Mouse (Mus musculus): Measurements from ENCODE around the gene Slamf6.
A peak's percentile ranks its signal among the peaks of the same experiment; 100 is the strongest.

Gene Slamf6

DNA sequence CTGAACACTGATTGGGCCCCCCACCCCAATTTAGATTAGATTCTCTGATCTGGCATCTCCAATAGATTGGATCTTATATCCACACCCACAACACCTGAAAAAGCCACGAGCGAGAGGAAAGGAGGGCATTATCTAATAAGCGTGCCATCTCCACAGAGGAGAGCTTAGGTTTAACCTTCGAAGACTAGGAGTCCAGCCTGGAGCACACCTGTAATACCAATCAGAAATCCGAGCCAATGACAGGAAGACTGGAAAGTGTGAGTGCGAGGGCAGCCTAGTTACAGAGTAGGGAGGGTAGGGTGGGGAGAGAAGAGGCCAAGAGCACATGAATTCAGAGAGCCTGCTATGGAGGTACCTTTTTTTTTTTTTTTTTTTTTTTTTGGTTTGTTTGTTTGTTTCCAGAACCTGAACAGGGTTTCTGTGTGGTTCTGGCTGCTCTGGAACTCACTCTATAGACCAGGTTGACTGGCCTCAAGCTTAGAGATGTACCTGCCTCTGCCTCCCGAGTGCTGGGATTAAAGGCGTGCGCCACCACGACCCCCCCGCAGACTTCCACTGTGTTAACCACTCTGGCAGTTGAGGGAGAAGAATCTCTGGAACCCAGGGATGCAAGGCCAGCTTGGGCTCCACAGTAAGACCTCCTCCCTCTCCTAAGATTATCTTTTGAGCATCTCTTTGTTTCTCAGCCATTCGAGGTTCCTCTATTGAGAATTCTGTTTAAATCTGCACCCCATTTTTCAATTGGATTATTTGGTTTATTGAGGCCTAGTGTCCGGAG lies 81.7 kb downstream of the Slamf6 start:
- no peak for DNase-seq

DNA sequence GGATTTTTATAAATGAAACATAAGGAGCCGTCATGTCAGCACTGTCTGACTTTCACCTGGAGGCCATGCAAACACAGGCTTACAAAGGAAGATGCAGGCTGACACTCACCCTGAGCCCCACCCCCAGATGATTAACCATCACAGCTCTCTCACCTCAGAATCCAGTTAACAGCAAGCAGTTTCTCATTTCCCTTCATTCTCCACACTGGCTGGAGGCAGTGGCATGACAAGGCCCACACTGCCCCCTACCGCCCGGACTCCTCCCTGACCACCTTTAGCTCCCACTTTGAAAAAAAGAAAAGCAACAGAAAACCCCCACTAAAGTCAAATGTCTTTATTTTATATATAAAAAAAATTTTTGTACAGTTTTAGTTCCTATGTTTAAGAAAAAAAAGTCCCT lies 83.3 kb downstream of the Slamf6 start:
- peak; percentile 58 for DNase-seq

DNA sequence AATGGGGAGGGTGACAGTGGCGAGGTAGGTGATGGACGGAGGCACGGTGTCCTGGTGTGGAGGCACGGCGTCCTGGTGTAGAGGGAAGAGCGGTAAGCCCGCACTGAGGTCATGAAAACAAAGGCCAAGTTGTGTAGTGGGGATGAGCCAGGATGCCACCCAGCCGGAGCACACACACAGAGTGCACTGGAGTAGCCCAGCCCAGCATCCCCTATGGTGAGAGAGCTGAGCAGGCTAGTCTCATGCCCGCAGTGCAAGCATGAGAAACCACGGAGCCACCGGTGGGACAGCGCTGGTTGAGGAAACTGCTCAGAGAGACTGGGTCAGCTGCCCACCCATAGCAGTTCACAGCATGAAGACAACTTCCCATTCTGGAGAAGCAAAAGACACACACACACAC lies 84.3 kb downstream of the Slamf6 start:
- peak; percentile 35 for DNase-seq

Data from retina, postnatal 1 day (tissue).